Mouse (Mus musculus) MEL (cell line): ENCODE measurements around the gene Grwd1. TPM values are rescaled to one million over a fixed set of nuclear protein-coding genes. Genes with fewer than 3 reads are reported as not detected.

Experiments
- DNase-seq: peaks from one replicate; pipeline ENCODE4 v3.0.0; 2011; ENCODE audit warnings: low read depth, low spot score
- H3K27ac ChIP-seq: 2 replicates; pipeline ENCODE4 v1.5.1; 2012; ENCODE audit warnings: low read depth, mild to moderate bottlenecking, control low read depth, low read length, moderate library complexity; ENCODE audit not compliant: control insufficient read depth
- H3K27me3 ChIP-seq, 2 experiments: fragments of 150-350 bp in 1 of 2; sonication (generic) in 1 of 2; 2 replicates each; pipeline ENCODE4 v1.6.1; 2012; ENCODE audit warnings: low read length in 2 of 2, mild to moderate bottlenecking in 2 of 2, improper control_type of control experiment in 1 of 2, moderate library complexity in 1 of 2; ENCODE audit not compliant: insufficient read depth in 2 of 2, control insufficient read depth in 1 of 2
- H3K36me3 ChIP-seq, 2 experiments: 2 replicates each; pipeline ENCODE4 v1.6.1; 2012 to 2014; ENCODE audit warnings: low read length in 2 of 2, improper control_type of control experiment in 1 of 2, inconsistent platforms in 1 of 2, mild to moderate bottlenecking in 1 of 2; ENCODE audit not compliant: insufficient read depth in 2 of 2, control insufficient read depth in 1 of 2
- H3K4me1 ChIP-seq, 2 experiments: fragments of 150-350 bp in 1 of 2; sonication (generic) in 1 of 2; 2 replicates each; pipeline ENCODE4 v1.6.1; 2012; ENCODE audit warnings: low read length in 2 of 2, improper control_type of control experiment in 1 of 2, mild to moderate bottlenecking in 1 of 2; ENCODE audit not compliant: insufficient read depth in 2 of 2, control insufficient read depth in 1 of 2
- H3K4me3 ChIP-seq, 2 experiments: fragments of 150-350 bp in 1 of 2; sonication (generic) in 1 of 2; 2 replicates each; pipeline ENCODE4 v1.5.1; 2012; ENCODE audit warnings: low read depth in 2 of 2, low read length in 2 of 2, mild to moderate bottlenecking in 2 of 2, moderate library complexity in 2 of 2, control low read depth in 1 of 2, improper control_type of control experiment in 1 of 2; ENCODE audit not compliant: control insufficient read depth in 1 of 2, insufficient read depth in 1 of 2
- H3K79me2 ChIP-seq: 2 replicates; pipeline ENCODE4 v1.6.1; 2012; ENCODE audit warnings: mild to moderate bottlenecking, low read length, moderate library complexity; ENCODE audit not compliant: control insufficient read depth, poor library complexity, insufficient read depth
- H3K9ac ChIP-seq: 2 replicates; pipeline ENCODE4 v1.6.1; 2012; ENCODE audit warnings: low read depth, mild to moderate bottlenecking, control low read depth, low read length, moderate library complexity; ENCODE audit not compliant: control insufficient read depth, poor library complexity, severe bottlenecking
- H3K9me3 ChIP-seq: fragments of 150-350 bp; sonication (generic); replicated peaks from 2 replicates; pipeline ENCODE4 v1.6.1; 2012; ENCODE audit warnings: mild to moderate bottlenecking, low read length, improper control_type of control experiment, moderate library complexity; ENCODE audit not compliant: insufficient read depth
- ETS1 ChIP-seq: IDR thresholded peaks from 2 replicates; pipeline ENCODE4 v1.6.1; 2012; ENCODE audit warnings: low read depth, mild to moderate bottlenecking, inconsistent platforms, low read length, improper control_type of control experiment, moderate library complexity
- KAT2A ChIP-seq: conservative IDR thresholded peaks from 2 replicates; pipeline ENCODE4 v1.6.1; 2012; ENCODE audit warnings: low read depth, low read length, improper control_type of control experiment, inconsistent platforms
- POLR2A ChIP-seq, 2 experiments: IDR thresholded peaks; 2 replicates each; pipeline ENCODE4 v1.6.1; 2011 to 2012; ENCODE audit warnings: low read length in 2 of 2, mild to moderate bottlenecking in 2 of 2, control low read depth in 1 of 2, improper control_type of control experiment in 1 of 2, low read depth in 1 of 2, moderate library complexity in 1 of 2; ENCODE audit not compliant: control insufficient read depth in 1 of 2, insufficient read depth in 1 of 2, poor library complexity in 1 of 2
- RCOR1 ChIP-seq: IDR thresholded peaks from 2 replicates; pipeline ENCODE4 v1.6.1; 2012; ENCODE audit warnings: low read depth, mild to moderate bottlenecking, inconsistent platforms, low read length, improper control_type of control experiment
- TBP ChIP-seq: IDR thresholded peaks from 2 replicates; pipeline ENCODE4 v1.8.0; 2011; ENCODE audit warnings: low read depth, low read length, improper control_type of control experiment
- USF2 ChIP-seq, 2 experiments: IDR thresholded peaks; 2 replicates each; pipeline ENCODE4 v1.6.1; 2011 to 2012; ENCODE audit warnings: improper control_type of control experiment in 2 of 2, low read length in 2 of 2, borderline replicate concordance in 1 of 2, inconsistent platforms in 1 of 2, low read depth in 1 of 2, mild to moderate bottlenecking in 1 of 2; ENCODE audit not compliant: insufficient read depth in 1 of 2
- polyA plus RNA-seq, 2 experiments: library from polyadenylated mRNA; stranded (reverse) in 1 of 2; unstranded in 1 of 2; fragments of >175 nt in 1 of 2; fragments of >200 nt in 1 of 2; gene quantifications; 2 replicates each; pipeline versions ENCODE4 v1.2.1 to v1.2.4; 2012; ENCODE audit warnings: low replicate concordance in 2 of 2, low read depth in 1 of 2; ENCODE audit not compliant: insufficient read length in 2 of 2, insufficient read depth in 1 of 2, missing spikeins in 1 of 2
- total RNA-seq: library from RNA; depleted of rRNA; stranded (reverse); fragments of 300-350 nt; gene quantifications from 2 replicates; pipeline ENCODE4 v1.2.3, GENCODE M21; 2012; rRNA removed

The Grwd1 gene
- total and polyA plus RNA-seq, 3 experiments = 82.2 to 173 (median 108) TPM

DNA sequence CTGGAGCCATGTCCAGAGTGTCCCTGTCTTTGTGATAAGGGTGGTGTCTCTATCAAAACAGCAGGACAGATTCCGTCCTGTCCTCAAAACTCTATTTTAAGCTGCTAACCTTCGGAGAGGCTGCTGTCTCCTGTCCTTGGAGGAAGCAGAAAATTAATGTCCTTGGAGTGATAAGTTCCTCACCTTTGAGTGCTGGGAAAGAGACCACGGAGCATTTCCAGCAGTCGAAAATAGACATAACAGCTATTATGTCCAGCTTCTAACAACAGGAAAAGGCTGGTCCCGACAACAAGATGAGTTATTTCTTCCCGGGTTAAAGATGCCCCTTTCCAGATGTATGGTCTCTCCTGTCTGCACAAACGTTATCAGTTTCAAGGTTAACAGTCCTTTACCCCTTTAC is 55.5 kb downstream of the Grwd1 start:
- Histone ChIP-seq H3K4me1 (no peaks in the 10 kb centered on the region), H3K79me2 (no peaks in the 10 kb centered on the region), H3K4me3 (no peak overlapping the region), H3K9ac (no peak overlapping the region), H3K27ac (no peak overlapping the region), H3K9me3 (no peaks in the 10 kb centered on the region), H3K36me3 (no peaks in the 10 kb centered on the region), H3K27me3 (peaks cover 14 to 16% of the 10 kb centered on the region in 2 experiments)
- TF ChIP-seq KAT2A = no peak
- no peak for TF ChIP-seq ETS1
- TF ChIP-seq RCOR1 = no peak
- no peak for TF ChIP-seq POLR2A (IDR thresholded peaks at IDR 0.05; ENCODE audit: control insufficient read depth in 1 of 2, insufficient read depth in 1 of 2, low read depth in 1 of 2, low read length in 2 of 2, poor library complexity in 1 of 2)
- TF ChIP-seq TBP = no peak
- no peak for TF ChIP-seq USF2 (IDR thresholded peaks at IDR 0.05; ENCODE audit: borderline replicate concordance in 1 of 2, insufficient read depth in 1 of 2, low read depth in 1 of 2, low read length in 2 of 2)
- DNase-seq = no peak

Other genes with a start within 250 kb of the Grwd1 start
- gene Fgf21, start 215.5 kb downstream of the Grwd1 start, total RNA-seq = not detected in 2 replicates
- not detected for gene Fgf21, start 215.5 kb downstream of the Grwd1 start, polyA plus RNA-seq
- gene Fut1, start 213.7 kb downstream of the Grwd1 start, total RNA-seq = 0.07 TPM in 1 of 2 replicates, not detected in the other
- gene Fut1, start 213.7 kb downstream of the Grwd1 start, polyA plus RNA-seq = under 1 TPM in 1 of 2 experiments, not detected in 1; 0.04 TPM
- not detected in 2 replicates for gene Izumo1, start 209.1 kb downstream of the Grwd1 start, total RNA-seq
- gene Izumo1, start 209.1 kb downstream of the Grwd1 start, polyA plus RNA-seq = under 1 TPM in 1 of 2 experiments, not detected in 1; 0.04 TPM
- gene Rasip1, start 203.5 kb downstream of the Grwd1 start, total RNA-seq = 1.1 TPM in 2 replicates
- under 1 TPM in 1 of 2 experiments, not detected in 1; 0.65 TPM for gene Rasip1, start 203.5 kb downstream of the Grwd1 start, polyA plus RNA-seq
- not detected in 2 replicates for gene Mamstr, start 191.0 kb downstream of the Grwd1 start, total RNA-seq
- not detected for gene Mamstr, start 191.0 kb downstream of the Grwd1 start, polyA plus RNA-seq
- gene Fut2, start 164.6 kb downstream of the Grwd1 start, total RNA-seq = not detected in 2 replicates
- not detected for gene Fut2, start 164.6 kb downstream of the Grwd1 start, polyA plus RNA-seq
- gene Ntn5, start 146.9 kb downstream of the Grwd1 start, total RNA-seq = not detected in 2 replicates
- gene Ntn5, start 146.9 kb downstream of the Grwd1 start, polyA plus RNA-seq = under 1 TPM in 1 of 2 experiments, not detected in 1; 0.13 TPM
- gene Sec1, start 136.5 kb downstream of the Grwd1 start, total RNA-seq = not detected in 2 replicates
- not detected for gene Sec1, start 136.5 kb downstream of the Grwd1 start, polyA plus RNA-seq
- gene Car11, start 131.1 kb downstream of the Grwd1 start, total RNA-seq = 0.29 and 0.77 TPM in 2 replicates
- 1 to 10 TPM in 1 of 2 experiments, not detected in 1; 1.5 TPM for gene Car11, start 131.1 kb downstream of the Grwd1 start, polyA plus RNA-seq
- 21.1 and 24.4 TPM in 2 replicates for gene Dbp, start 125.9 kb downstream of the Grwd1 start, total RNA-seq
- gene Dbp, start 125.9 kb downstream of the Grwd1 start, polyA plus RNA-seq = 10 to 100 TPM in 1 of 2 experiments, not detected in 1; 22.5 TPM
- 3,210 and 3,724 TPM in 2 replicates for gene Rpl18, start 115.5 kb downstream of the Grwd1 start, total RNA-seq
- 1,000 to 10,000 TPM in 1 of 2 experiments, not detected in 1; 3,544 TPM for gene Rpl18, start 115.5 kb downstream of the Grwd1 start, polyA plus RNA-seq
- 18.3 and 21.0 TPM in 2 replicates for gene Sphk2, start 112.9 kb downstream of the Grwd1 start, total RNA-seq
- gene Sphk2, start 112.9 kb downstream of the Grwd1 start, polyA plus RNA-seq = 10 to 100 TPM in 1 of 2 experiments, not detected in 1; 40.2 TPM
- gene Fam83e, start 109.7 kb downstream of the Grwd1 start, total RNA-seq = 0.95 and 1.0 TPM in 2 replicates
- under 1 TPM in 1 of 2 experiments, not detected in 1; 0.43 TPM for gene Fam83e, start 109.7 kb downstream of the Grwd1 start, polyA plus RNA-seq
- gene Spaca4, start 105.1 kb downstream of the Grwd1 start, total RNA-seq = not detected in 2 replicates
- under 1 TPM in 1 of 2 experiments, not detected in 1; 0.38 TPM for gene Spaca4, start 105.1 kb downstream of the Grwd1 start, polyA plus RNA-seq
- 0.03 and 0.04 TPM in 2 replicates for gene Lmtk3, start 47.2 kb downstream of the Grwd1 start, total RNA-seq
- gene Lmtk3, start 47.2 kb downstream of the Grwd1 start, polyA plus RNA-seq = under 1 TPM in 1 of 2 experiments, not detected in 1; 0.40 TPM
- gene Sult2b1, start 46.3 kb downstream of the Grwd1 start, total RNA-seq = 0.08 and 0.16 TPM in 2 replicates
- gene Sult2b1, start 46.3 kb downstream of the Grwd1 start, polyA plus RNA-seq = under 1 TPM in 1 of 2 experiments, not detected in 1; 0.47 TPM
- 42.6 and 52.9 TPM in 2 replicates for gene Cyth2, start 16.4 kb downstream of the Grwd1 start, total RNA-seq
- 10 to 100 TPM in 1 of 2 experiments, not detected in 1; 92.2 TPM for gene Cyth2, start 16.4 kb downstream of the Grwd1 start, polyA plus RNA-seq
- gene Kcnj14, start 6.2 kb downstream of the Grwd1 start, total RNA-seq = 0.39 and 0.46 TPM in 2 replicates
- 1 to 10 TPM in 1 of 2 experiments, not detected in 1; 1.3 TPM for gene Kcnj14, start 6.2 kb downstream of the Grwd1 start, polyA plus RNA-seq
- 33.2 and 42.3 TPM in 2 replicates for gene Kdelr1, start 41.8 kb upstream of the Grwd1 start, total RNA-seq
- 10 to 100 TPM in 1 of 2 experiments, not detected in 1; 60.6 TPM for gene Kdelr1, start 41.8 kb upstream of the Grwd1 start, polyA plus RNA-seq
- 0.16 and 0.19 TPM in 2 replicates for gene Grin2d, start 47.4 kb upstream of the Grwd1 start, total RNA-seq
- gene Grin2d, start 47.4 kb upstream of the Grwd1 start, polyA plus RNA-seq = under 1 TPM in 1 of 2 experiments, not detected in 1; 0.57 TPM
- gene Syngr4, start 65.8 kb upstream of the Grwd1 start, total RNA-seq = 0.33 and 0.46 TPM in 2 replicates
- gene Syngr4, start 65.8 kb upstream of the Grwd1 start, polyA plus RNA-seq = 1 to 10 TPM in 1 of 2 experiments, not detected in 1; 1.1 TPM
- 10.1 and 10.7 TPM in 2 replicates for gene Tmem143, start 66.0 kb upstream of the Grwd1 start, total RNA-seq
- 10 to 100 TPM in 1 of 2 experiments, not detected in 1; 20.1 TPM for gene Tmem143, start 66.0 kb upstream of the Grwd1 start, polyA plus RNA-seq
- 65.1 and 75.0 TPM in 2 replicates for gene Emp3, start 90.5 kb upstream of the Grwd1 start, total RNA-seq
- gene Emp3, start 90.5 kb upstream of the Grwd1 start, polyA plus RNA-seq = 100 to 1,000 TPM in 1 of 2 experiments, not detected in 1; 111 TPM
- gene Ccdc114, start 93.1 kb upstream of the Grwd1 start, total RNA-seq = 0.15 TPM in 1 of 2 replicates, not detected in the other
- under 1 TPM in 1 of 2 experiments, not detected in 1; 0.24 TPM for gene Ccdc114, start 93.1 kb upstream of the Grwd1 start, polyA plus RNA-seq
- gene Abcc6, start 199.4 kb upstream of the Grwd1 start, total RNA-seq = 0.12 TPM in 1 of 2 replicates, not detected in the other
- gene Abcc6, start 199.4 kb upstream of the Grwd1 start, polyA plus RNA-seq = under 1 TPM in 1 of 2 experiments, not detected in 1; 0.04 TPM
- gene Nomo1, start 202.8 kb upstream of the Grwd1 start, total RNA-seq = 159 and 197 TPM in 2 replicates
- 1,000 to 10,000 TPM in 1 of 2 experiments, 100 to 1,000 TPM in 1; 195 to 1,239 TPM for gene Nomo1, start 202.8 kb upstream of the Grwd1 start, polyA plus RNA-seq